Mouse (Mus musculus) liver, postnatal 0 days (tissue): Measurements from ENCODE around the gene Smpdl3b.

Experiments used
- CTCF ChIP-seq: sonication (generic); IDR thresholded peaks from 2 replicates; pipeline ENCODE4 v1.5.1; 2016; ENCODE audit warnings: antibody characterized with exemption, low read depth
- EP300 ChIP-seq: IDR thresholded peaks from 2 replicates; pipeline ENCODE4 v1.6.1; 2016; ENCODE audit warnings: antibody characterized with exemption, low read depth, mild to moderate bottlenecking

- TF ChIP-seq CTCF (no peak), EP300 (no peak)
Observed at GRCm38 (mm10) chr4:132799845-132800244, 42.8 kb upstream of the Smpdl3b start.
